Mouse (Mus musculus) telencephalon, adult 2 months (tissue): ENCODE measurements around the gene Prss35.
A peak's percentile ranks its signal among the peaks of the same experiment; 100 is the strongest.

ENCODE experiments used
- DNase-seq: peaks from one replicate; pipeline ENCODE4 v3.0.0-alpha.2; 2011; ENCODE audit warnings: low read depth, low spot score

The Prss35 gene

GRCm38 (mm10) chr9:86742959-86743911 lies at the start of gene Prss35:
Gene Prss35 (plus strand): TSS chr9:86743649.
- DNase-seq: no peak

DNA sequence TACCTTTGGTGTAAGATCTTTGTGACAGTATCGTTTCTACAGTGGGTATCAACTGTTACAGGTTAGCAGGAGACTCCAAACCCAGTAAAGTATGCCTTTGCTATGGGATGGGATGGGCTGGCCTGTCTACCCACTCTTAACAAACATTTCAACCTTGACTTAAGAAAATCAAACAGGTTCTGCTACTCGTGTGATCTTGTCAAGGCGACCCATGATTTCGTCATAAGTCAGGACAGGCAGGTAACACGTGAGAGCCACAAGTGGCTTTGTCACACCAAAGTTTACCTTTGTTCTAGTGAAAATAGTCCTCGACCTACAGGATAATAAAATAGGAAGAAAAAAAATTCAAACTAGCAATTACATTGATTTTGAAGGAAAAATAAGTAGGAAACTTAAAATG lies 49.5 kb upstream of the Prss35 start:
- DNase-seq: no peak

DNA sequence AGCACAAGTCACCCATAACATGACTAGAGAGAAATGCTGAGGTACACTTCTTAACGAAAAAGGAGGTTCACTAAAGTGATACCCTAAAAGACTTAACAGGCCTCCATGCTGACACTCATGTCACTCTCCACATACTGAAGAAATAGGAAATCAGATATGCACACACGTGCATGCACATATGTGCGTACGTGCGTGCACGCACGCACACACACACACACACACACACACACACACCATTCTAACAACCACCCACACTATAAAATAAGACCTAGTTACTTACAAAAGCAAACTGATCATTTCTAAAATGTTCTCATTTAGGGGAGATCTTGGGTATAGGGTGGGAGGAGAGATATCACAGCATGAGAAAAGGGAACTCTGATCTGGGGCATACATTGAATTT lies 48.8 kb upstream of the Prss35 start:
- DNase-seq: no peak

DNA sequence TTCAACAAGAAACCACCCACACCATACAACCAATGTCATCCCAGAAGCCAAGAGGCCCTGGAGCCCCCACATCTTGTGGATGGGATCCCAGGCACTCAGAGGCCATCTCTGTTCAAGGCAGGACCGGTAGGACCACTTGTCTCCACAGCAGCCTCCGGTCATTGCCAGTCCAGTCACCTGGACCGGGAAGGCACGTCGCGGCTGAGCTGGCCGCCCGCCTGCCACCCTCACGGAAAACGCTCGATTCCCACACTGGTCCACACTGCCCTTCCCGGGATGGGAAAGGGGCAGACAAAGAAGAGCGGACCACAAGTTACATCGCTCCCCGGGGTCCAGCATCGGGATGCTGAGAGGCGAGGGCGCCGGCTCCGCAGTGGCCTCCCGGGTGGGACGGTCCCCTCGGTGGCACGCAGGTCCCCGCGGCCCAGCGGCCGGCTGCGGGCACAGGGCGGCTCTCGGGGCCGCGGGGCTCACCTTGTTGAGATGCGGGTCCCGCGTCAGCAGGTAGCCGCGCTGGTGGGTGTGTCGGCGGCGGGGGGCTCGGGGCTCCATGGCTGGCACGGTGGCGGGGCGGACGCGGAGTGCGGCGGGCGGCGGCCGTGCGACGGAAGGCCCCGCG lies 48.1 kb upstream of the Prss35 start:
- no peak for DNase-seq

DNA sequence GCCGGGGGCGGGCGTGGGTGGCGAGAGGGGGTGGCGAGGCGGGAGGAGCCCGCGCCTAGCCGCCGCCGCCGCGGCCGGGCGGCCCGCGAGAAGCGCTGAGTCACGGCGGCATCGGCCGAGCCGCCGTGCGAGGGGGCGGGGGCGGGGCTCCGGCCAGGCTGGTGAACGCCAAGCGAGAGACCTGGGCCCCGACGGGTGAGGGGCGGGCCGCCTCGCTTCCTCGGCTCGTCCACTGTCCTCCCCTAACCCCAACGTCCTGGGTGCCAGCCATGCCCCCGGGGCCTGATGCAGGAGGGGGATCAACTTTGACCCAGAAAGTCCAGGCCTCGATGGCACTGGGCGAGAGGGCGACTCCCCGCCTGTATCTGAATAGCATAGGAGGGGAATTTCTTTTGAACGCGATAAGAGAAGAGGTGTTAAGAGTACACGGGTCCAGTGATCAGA lies 47.6 kb upstream of the Prss35 start, which contains the start of gene Me1:
Me1 (minus strand) TSS at position 136 of the 444 bp plus-strand sequence.
- no peak for DNase-seq

DNA sequence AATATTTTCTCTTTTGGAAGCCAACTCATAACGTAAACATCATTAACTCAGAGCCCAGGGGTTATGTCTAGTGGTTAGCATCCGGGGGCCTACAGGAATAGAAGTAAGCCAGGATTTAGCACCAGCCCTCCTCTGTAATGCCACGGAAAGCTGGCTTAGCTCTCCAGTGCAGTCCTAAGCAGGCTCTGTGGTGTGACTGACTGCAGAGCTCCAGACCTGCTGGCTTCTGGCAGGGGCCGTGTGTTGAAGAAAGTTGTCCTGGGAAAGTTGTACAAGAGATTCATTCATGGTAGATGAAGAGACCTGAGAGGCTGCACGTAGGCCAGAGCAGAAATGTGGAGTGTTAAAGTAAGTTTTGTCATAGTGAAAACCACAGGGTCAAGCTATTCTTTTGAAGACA lies 42.2 kb upstream of the Prss35 start:
- no peak for DNase-seq

DNA sequence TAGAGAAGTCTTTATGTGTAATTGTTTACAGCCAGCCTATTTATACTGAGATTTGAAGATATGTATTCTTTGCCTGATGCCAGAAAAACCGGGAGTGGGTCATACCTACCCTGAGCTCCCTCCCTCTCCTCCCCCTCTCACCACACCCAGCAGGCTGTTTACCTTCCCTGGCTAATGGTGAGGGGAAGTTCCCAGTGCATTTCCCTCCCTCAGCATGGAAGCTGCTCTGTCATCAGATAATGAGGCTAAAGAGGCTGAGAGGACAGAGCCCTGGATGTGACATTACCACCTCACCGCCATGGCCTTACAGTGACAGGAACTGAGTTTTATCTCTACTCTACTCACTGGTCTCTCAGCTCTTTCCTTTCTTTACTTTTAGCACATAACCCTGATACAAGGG lies 41.6 kb upstream of the Prss35 start:
- DNase-seq: no peak

GRCm38 (mm10) chr9:86707431-86707830 lies 36.0 kb upstream of the Prss35 start:
- DNase-seq: no peak

- DNase-seq: no peak
Observed at GRCm38 (mm10) chr9:86708921-86709320, 34.5 kb upstream of the Prss35 start.

DNA sequence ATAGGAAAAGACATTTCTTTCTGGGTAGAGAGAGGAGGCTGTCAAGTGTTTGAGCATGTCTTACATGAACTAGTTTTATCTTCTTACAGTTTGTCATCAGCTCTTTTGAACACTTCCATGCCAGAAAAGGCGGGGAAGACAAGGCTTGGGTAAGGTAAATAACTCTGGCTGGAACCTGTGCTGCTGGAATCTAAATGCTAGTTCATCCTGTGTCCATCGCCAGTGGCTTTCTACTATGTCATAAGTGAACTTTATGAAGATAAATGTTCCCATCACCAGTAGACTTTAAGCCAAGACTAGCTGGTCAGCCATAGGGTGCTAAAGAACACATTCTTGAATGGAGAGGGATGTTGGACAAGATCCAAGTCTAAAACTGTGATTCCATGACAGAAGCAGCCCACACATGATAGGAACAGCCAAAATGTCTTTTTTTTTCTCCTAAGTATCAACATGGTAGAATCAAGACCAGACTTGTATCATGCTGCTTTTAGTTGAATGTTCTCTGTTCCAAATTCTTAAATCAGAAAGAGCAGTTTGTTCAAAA lies 33.3 kb upstream of the Prss35 start:
- DNase-seq: no peak

DNA sequence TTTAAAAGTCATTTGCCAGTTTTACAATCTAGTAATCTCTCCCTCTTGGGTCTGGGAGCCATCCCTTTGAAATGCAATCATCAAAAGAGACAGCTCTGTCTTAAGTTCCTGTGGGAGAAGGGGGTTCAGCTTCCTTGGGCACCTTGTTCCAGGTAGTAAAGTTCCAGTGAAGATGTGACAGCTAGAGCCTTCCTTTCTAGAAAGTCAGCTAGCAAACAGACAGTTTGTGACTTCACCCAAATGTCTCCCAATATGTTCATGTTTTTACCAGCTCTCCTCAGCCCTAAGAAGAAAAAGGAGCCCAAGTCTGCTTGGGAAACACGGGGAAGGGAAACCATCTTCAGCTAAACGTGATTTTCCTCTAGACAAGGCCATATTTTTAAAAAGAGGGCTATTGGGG lies 30.8 kb upstream of the Prss35 start:
- no peak for DNase-seq

- DNase-seq: no peak
Observed at GRCm38 (mm10) chr9:86714089-86714488, 29.4 kb upstream of the Prss35 start.

GRCm38 (mm10) chr9:86716540-86716939 lies 26.9 kb upstream of the Prss35 start:
- DNase-seq: no peak

GRCm38 (mm10) chr9:86717119-86717518 lies 26.3 kb upstream of the Prss35 start:
- DNase-seq: no peak

GRCm38 (mm10) chr9:86720227-86720626 lies 23.2 kb upstream of the Prss35 start:
- no peak for DNase-seq

- no peak for DNase-seq
Observed at GRCm38 (mm10) chr9:86720794-86721193, 22.7 kb upstream of the Prss35 start.

- DNase-seq: no peak
Observed at GRCm38 (mm10) chr9:86725066-86725465, 18.4 kb upstream of the Prss35 start.

DNA sequence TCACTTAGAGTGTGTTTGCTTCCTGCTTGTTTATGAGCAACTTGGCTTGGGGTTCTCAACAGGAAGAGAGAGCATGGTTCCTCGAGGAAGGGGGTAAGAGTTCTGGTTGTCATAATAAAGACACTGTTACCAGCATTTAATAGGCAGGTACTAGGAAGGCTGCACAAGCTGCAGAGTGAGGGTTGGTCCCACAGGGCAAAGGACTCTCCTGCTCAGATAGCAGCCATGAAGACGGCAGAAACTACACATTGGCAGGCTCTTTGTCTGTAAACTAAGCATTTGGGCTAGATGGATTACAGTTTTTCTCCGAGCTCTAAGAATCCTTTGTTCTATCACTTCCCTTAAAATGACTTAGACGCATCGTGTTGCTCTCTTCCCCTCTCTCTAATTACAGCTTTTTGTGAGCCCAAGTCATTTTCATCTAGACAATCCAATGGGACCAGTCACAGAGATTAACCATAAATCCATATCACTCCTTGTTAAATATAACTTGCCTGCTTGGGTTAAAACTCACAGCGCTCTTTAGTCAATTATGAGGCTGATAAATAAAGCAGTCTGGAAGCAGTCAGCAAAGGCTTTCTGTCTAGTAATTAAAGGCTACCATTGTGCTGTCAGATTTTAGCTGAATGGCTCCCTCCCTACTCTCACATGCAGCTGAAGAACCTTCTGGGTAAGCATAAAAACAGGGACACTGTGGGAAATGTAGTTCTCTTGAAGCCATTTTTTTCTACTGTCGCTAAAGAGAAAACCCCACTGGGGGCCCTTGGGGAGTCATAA lies 17.7 kb upstream of the Prss35 start:
- DNase-seq: peak; percentile 35

DNA sequence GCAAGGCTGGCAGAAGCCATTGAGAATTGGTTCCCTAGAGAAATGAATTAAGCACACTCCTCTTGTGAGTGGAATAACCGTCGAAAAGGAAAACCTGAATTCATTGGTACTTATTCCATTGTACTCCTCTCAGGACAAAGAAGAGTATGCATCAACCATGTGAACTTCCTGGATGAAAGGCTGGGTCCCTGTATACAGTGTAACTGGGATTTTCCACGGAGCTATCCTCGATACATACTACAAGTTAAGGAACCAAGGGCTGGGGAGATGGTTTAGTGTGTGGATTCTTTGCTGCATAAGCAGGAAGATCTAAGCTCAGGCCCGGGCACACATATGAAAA lies 17.1 kb upstream of the Prss35 start:
- DNase-seq: no peak

GRCm38 (mm10) chr9:86728214-86728814 lies 15.1 kb upstream of the Prss35 start:
- no peak for DNase-seq

DNA sequence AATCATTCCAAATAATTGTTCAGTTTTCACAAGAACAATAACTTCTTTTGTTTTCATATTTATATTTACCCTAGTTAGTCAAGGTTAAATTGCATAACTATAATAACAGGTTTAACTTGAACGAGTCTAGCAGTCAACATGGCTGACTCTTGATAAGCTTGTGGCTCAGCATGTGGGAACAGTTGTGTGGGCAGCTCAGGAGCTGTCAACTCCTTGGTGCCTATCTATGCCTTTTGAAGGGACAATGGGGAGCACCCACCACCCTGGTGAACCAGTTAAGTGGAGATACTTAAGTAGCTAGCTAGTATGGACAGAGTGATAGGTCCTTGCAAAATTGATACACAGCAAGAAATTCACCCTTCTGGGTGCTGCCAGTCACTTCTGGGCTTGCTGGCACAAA lies 14.4 kb upstream of the Prss35 start:
- DNase-seq: no peak

- no peak for DNase-seq
Observed at GRCm38 (mm10) chr9:86729811-86730210, 13.6 kb upstream of the Prss35 start.
